Mouse (Mus musculus) mouse trophoblast stem cell (cell line): ENCODE results near the gene Mark2.
"Not testable (repeated sequence)": the region's sequence is repeated elsewhere in the genome, so short reads cannot be mapped to it uniquely, and the experiment has no call there.

Source experiments
- in situ Hi-C, 2 experiments: fragments of 300-500 bp; cut with MseI, MboI; formaldehyde crosslinking; loops; 2 replicates in 1 of 2; 3 replicates in 1 of 2; pipeline ENCODE4 v1.15.1; 2025

The Mark2 gene

DNA sequence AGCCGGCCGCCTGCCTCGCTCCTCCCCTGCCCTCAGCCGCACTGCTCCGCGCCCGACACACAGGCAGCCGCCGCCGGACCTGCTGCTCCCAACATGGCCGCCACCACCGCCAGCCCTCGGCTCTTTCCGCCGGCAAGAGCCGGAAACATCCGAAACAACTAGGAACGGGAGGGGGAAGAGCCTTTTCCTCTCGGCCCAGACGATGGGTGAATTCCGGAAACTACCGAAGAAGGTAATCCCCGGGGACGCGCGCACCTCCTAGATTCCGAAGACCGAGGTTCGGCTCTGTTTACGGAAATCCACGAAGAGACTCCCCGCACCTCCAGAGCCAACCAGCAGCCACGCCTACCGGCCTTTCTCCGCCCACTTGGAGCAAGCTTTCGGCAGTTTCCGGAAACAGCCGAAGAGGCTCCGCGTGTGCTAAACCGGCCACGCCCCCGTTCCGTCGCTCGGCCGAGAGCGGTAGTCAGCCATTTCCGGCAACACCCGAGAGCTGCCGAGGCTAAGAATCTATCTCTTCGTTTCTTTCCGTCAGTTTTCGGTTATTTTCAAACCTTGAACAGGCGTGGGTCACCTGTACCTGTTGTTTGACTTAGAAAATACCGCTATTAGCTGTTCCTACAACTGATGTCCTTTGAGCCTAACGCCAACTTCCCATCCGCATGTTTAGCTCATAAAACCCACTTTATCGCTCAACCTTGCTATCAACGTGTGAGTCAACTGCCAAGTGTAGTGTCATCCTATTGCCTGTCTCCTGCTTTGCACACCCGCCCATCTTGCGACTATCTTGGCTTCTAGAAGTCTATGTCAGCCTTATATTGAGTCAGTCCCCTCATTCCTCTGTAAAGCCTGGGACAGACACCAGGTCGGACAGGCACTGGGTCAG, at the start of gene Mark2:
TSS of gene Mark2 (minus strand) at position 349 of the 886 bp plus-strand sequence.
- in situ Hi-C loops = no loop called here

DNA sequence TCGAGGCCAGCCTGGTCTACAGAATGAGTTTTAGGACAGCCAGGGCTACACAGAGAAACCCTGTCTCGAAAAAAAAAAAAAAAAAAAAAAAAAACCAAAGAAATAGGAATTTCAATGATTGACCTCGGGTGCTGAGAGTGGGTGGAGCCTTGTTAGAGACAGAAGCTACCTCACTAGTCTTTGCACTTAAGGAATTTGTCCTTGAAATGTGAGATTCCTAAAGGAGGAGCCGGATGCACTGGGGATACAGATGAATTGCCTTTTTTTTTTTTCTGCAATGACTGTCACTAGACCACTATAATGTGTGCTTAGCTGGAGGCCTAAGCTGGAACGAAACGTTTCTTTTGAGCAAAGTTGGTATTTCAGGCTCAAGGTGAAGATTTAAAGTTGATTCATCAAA, 46.8 kb upstream of the Mark2 start:
- in situ Hi-C loops = no loop called here

DNA sequence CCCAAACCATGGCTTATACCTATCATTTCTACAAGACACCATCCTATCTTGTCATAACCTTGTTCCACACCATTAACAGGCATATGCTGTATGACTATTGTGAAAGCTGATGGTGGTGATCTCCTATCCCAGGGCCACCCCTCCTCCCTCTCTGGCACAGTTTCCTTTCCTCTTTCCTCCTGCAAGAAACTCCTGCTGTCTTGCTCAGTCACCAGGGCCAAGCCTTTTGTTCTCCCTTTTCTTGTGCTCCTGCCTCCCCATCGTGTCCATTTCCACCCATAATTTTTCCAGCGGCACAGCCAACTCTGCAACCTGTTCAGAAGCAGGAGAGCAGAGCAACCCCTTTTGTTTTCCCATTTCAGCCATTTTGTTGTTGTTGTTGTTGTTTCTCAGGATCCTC, 44.4 kb upstream of the Mark2 start:
- in situ Hi-C loops = no loop called here

DNA sequence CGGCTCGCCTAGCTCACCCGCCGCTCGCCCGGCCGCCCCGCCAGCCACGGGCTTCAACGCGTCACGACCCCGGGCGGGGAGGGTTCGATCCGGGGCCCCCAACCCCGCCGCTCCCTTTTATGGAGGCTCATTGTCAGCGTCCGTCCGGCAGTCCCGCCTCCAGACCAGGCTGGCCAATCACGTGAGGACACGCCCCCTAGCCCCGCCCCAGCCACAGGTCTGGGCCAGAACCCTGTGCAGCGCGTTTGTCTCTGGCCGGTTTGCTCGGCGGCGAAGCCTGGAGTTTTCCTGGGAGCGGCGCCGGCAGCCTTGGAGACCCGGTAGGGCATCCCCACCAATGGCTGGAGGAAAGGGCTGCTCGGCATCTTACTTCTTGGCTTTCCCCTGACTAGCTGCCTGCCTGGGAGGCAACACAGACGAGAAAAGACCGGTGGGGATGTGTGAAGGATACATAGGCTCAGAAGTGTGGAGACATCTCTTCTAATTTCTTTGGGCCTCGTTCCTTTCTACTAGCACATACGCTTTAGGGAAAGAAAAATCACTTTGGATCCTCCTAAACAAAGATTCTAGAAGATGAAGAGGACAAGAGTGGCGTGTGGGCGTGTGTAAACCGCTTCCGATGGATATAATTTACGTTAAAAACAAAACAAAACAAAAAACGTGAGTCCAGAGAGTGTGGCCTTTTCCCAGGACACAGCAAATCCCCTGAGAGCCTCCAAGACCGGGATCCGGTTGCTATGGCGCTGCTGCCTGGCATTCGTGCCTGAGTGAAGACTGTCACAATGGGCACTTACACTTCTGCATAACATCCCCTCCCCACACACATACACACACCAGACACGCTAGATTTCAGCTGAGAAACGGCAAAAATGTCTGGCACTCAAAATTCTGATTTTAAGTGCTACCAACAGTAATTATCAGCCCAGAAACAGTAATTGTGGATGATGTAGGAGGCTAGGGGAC, 41.5 kb upstream of the Mark2 start, which contains the start of gene Spindoc:
TSS of gene Spindoc (minus strand) at position 92 of the 963 bp plus-strand sequence.
- in situ Hi-C loops = no loop called here

DNA sequence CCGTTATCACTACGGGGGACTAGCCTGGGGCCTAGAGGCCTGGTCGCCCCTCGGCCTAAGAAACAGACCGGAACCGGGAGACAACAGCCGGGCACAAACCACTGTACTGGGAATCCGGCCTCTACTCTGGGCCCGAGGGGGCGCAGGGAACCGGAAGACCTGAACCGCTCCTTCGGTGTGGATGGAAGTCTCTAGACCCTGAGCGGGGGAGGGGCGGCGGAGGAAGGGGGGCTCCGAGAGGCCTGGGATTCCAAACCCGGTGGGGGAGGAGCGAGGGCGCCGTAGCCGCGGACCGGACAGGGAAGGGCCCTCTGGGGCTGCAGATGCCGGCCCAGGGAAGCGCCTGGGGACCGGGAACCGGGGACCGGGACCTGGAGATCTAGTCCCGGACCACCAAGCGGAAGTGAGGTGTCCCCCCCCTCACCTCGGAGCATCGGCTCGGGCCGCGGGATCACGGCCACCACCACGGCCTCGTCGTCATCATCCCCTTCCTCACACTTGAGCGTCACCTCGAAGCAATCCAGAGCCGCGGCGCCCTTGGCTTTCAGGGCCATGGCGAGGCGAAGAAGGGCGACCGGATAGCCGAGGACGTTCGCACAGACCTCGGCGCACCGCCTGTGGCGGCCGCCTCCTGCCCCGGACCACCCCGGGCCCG, 40.7 kb upstream of the Mark2 start:
- in situ Hi-C loops = no loop called here

DNA sequence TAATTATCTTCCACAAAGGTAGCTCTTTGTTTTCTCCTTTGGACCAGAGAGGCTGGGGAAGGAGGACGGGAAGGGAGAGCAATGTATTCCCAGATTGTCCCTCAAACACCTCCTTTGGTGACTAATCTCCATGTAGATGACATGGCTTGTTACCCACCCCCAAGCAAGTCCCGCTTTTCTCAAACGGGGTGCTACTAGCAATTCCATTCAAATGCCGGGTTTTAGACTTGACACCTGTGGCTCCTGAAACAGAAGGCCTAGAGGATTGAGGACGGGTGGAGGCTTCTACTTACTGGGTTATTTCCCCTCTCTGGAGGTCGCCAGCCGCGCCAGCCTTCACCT, 40.2 kb upstream of the Mark2 start:
- in situ Hi-C loops = no loop called here

DNA sequence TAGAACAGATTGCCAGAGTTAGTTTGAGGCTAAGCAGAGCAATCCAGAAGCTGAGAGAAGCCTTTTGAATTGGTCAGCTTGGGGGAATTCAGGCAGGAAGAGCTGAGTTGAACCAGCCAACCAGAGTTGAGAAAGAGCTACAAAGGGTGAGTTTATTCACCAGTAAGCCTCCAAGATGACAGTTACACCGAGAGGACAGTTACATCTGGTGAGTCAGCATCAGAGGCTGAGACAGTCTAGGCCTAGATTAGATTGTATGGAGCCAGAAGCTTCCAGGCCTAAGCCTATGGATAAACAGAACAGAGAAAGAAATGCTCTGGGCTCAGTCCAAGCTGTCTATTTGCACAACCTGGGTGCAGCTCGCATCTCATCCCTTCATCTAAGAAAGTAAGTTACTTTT, 36.0 kb upstream of the Mark2 start:
- in situ Hi-C loops = no loop called here

DNA sequence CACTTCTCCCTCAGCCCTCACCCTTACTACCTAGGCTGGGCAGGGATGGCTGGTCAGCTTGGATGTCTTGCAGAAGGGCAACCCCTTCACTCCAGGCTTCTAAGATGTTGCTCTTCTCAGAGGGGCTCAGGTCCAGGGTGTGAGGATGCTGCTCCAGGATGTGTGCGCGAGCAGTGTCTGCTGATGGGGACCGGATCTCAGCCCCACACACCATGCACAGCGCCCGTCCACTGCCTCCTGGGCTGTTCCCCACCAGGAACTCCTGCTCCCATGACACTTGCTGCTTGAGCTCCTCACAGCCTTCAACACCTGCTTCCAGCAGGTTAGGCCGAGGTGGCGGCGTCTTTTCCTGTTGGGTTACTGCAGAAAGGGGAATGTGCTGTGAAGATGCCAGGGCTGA, 32.8 kb upstream of the Mark2 start:
- in situ Hi-C loops = no loop called here

DNA sequence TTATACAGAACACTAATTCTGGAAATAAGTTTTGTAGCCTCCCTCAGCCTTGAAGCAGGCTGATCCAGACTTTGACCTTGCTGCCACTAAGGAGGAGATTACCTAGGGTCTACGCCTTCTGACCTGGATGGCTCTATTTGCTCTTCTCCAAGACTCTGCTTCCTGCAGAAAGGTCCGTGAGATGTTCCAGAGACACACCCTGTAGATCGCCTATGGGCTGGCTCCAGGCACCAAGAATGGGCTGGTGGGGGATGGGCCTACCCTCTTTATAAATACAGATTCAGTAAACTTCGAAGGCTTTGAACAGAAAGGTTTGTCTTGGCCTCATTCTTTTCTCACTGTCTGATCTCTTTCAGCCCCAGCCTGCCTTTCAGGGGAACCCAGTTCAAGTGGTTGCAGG, 27.8 kb upstream of the Mark2 start:
- in situ Hi-C loops = not testable (repeated sequence)

DNA sequence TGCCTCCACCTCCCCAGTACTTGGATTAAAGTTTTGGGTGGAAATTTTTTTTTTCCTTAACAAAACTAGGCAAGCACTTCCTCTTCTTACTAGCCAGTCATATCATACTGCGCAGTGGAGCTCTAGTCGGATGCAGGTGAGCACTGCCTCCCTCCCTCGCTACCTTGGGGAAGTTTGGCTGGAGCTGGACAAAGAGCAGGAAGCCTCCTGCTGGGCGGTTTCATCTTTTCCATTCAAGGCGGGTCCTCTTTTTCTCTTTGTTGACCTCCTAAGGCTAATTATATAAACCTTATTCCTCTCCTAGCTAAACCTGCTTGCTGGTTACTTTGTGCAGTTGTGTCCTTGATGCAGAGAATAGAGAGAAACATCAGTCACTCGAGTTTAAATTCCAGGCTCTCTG, 12.0 kb upstream of the Mark2 start:
- in situ Hi-C loops = no loop called here

DNA sequence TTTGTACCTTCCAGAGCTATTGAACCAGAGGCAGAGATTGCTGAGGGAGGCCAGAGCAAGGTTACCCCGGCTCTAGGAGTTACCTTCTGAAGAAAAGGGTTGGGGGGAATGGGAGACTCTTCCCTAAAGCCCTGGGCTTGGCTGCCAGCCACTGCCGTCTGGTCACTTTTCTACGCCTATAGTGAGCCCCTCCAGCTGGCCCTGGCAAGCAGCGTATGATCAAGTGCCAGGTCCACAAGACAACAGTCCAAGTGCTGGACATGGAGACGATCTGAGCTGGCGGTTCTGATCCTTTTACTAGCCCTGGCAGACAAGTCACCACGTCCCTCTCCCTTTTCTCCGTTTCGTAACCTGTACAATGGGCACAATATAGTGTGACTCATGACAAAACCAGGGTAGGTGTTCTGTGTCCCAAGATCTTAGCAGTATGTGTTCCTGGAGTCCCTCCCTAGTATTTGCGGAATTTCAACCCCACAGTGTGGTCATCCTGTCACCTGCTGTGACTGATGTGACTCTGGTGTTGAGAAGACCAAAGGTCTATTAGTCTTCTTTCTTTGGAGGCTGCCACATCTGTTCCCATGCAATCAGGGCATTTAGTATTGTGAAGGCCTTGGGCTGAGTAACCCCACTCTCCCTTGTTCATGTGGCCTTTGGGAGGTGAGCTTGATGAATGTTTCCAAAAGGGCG, 11.3 kb upstream of the Mark2 start:
- in situ Hi-C loops = no loop called here

DNA sequence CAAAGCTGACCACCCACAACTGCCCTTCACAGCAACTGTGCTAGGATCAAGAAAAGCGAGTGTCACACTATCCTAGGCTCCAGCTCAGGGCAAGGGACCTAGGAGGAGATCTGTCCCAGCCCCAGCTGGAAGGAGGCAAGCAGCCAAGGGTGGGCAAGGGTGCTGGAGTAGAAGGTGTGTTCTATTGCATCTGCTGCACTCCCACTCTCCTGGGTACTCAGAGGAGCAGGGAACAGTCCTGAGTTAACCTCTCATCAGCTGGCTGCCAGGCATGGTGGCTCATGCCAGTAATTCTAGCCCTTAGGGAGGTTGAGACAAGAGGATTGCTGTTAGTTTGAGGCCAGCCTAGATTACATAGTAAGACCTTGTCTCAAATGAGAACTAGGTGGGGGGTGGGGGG, 8.3 kb upstream of the Mark2 start:
- in situ Hi-C loops = loop anchor here in 1 of 2 experiments (5.0 kb wide), 1 partner anchor 83 kb away; the partner anchor contains the start of gene Rcor2

DNA sequence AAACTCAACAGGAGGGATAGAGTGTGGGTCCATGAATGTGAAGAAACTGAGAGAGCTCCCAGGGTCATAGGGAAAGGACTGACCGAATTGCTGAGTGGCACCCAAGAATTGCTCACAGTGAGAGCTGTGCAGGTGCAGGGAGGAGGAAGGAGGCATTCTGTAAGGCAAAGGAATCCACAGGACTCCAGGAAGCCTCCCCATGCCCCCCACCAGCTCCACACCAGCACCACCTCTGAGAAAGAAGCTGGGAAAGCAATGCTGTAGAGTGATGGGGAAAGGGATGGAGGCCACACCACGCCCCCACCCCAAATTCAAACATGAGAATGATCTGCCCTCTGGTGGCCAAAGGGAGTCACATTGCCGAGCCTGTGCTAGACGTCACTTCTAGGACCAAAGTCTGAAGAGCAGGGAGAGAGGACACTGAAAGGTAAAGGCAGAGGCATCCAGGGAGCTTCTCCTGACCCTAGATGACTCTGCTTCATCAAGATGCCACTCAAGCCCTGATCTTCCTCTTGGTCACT, 3.6 kb upstream of the Mark2 start:
- in situ Hi-C loops = loop anchor here in 1 of 2 experiments (5.0 kb wide), 1 partner anchor 78 kb away; the partner anchor contains the start of gene Rcor2

DNA sequence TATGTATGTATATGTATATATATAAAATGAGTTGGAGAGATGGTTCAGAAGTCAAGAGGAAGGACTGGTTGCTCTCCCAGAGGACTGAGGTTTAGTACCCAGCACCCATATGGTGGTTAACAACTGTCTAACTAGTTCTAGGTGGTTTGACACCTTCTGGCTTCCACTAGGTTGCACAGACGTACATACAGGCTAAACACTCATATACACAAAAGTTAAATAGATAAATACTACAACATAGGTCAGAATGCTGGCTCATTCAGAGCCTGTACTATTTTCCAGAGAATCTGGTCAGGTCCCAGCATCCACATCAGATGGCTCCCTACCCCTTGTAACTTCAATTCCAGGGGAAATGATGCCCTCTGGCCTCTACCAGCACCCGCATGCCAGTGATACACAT, 986 bp upstream of the Mark2 start:
- in situ Hi-C loops = no loop called here

DNA sequence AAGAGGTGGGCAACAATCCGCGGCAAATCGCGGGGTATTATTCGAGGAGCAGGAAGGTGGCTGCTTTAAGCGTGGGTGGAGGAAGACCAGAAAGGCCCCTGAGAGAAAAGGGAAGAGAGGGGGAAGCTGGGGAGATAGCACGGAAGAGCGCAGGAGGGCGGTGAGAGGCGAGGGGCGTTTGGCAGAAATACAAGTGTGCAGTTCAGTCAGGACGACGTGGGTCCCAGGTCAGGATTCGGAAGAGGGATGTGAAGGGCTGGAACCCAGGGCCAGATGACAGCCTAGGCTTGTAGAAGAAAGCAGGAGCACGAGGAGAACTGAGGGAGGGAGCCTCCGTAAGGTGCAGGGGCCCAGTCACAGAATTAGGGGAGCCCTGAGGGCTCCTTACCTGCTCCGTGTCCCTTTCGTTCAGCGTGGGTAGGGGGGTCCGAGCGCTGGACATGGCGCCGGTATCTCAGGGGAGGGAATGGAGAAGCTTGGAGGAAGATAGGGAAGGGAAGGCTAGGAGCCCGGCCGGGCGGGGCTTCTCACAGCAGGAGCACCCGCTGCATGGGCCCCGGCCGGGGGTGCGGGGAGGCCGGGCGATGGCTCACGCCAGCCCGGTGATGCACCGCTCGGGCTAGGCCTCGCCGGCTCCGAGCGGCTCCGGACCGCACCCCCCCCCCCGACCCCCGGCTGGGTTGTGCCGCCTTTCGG, 732 bp downstream of the Mark2 start:
- in situ Hi-C loops = no loop called here

DNA sequence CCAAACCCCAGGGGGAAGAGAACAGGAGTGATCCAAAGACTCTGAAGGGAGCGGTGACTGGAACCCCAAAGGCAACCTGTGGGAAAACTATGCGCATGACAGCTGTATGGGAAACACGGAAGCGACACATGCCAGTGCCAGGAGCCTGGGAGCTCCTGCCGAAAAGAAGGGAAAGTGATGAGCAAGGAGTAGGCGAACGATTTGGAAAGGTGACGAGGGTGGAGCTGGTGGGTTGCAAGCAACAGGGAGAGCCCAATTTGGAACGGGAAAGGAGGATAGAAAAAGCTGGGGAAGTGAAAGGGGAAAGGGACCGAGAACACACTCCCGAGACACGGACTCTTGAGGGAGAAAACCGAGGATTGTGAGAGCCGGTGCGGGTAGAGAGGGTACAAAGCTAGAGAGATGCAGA, 1.3 kb downstream of the Mark2 start:
- in situ Hi-C loops = no loop called here

DNA sequence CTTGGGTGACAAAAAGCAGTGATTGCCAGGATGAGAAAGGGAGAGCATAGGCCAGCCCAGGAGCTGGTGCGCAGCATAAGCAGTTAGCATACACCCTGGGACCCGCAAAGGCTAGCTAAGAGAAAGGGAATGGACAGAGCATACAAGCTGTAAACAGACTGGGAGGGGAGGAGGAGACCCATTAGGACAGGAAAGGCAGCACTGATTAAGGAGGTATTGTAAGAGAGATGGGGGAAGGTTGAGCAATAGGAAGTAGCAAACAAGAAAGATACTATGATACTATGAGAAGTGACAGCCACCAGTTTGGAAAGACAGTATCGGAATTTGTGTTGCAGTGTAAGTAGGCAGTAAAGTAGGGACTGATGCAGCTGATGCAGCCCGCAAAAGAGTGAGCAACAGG, 1.8 kb downstream of the Mark2 start:
- in situ Hi-C loops = no loop called here

DNA sequence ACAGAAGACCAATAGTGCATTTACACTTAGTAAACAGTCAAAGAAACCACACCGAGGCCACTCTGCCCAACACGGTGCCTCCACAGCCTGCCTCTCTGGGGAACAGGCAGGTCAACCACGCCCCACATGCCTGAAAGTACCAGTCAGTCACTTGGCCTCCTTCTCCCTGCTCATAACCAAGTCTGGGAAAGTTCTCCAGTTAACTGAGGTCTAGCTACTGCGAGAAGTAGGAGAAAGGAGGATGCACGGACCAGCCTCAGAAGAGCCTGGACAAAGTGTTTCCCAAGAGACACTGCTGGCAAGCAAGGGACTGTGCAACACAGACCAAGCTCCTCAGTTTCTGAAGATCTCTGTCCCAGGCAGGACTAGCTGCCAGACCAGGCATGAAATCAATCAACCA, 2.6 kb downstream of the Mark2 start:
- in situ Hi-C loops = no loop called here

DNA sequence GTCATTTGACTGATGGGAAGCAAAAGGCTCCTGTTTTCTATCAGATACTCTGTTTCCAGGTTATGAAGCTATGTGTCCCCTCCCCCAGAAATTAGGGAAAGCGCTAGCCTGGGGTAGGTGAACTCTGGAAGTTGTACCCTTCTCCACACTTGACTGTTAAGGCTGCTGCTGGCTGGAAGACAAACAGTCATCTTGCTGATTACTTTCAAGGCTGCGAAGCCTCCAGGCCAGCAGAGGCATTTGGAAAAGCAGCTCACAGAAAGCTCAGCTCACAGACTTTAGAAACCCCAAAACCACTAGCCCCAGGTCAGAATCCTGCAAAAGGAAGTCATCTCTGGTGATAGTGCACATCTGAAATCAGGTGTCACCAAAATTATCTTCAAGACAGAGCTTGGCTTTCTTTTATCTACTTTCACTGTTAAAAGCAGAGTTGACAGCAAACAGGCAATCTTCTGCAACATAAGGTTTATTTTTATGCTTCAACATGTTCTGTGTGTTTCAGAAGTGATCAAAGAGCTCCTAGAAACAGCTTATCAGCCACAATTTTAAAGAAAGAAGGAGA, 3.8 kb downstream of the Mark2 start:
- in situ Hi-C loops = no loop called here

DNA sequence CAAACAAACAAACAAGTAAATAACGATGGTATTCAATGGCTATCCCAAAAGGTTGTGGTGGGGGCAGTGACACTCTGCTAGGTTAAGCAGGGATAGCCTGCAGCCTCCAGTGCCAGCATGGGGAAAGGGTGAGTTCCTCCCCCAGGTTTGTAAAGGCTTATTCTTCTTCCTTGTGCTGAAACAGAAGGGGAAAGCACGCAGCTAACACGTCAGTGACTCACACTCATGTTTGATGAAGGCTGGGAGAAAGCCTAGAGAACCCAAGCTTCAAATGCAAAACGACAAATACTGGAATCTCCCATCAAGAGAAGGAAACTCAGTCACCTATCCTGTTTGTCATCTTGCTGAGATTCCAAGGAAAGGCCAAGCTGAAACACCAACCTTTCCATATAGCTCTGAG, 6.0 kb downstream of the Mark2 start:
- in situ Hi-C loops = no loop called here
